Mouse (Mus musculus): ENCODE data around the gene Lrpap1. TPM values are rescaled to one million over a fixed set of nuclear protein-coding genes. Genes with fewer than 3 reads are reported as not detected.

Lrpap1 gene
- polyA plus RNA-seq, 1 experiment, result 36.4 TPM

DNA sequence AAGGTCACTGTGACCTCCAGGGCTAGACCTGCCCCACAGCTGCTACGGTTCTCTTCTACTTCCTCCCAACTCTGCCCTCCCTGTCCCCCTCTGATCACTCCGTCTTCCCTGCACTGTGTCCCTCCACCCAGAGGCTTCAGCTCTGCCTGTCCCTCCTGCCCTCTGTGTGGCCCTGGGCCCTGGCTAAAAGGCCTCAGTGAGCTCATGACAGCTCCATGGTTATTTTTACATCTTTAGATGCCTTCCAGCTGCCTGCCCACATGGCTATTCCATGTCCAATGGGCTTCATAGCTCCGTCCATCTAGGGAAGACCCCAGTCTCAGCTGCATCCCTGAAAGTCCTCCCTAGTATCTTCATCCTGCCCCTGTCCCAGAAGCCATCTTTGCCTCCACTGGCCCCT lies 45.5 kb downstream of the Lrpap1 start:
- H3K27ac ChIP-seq (ENCODE audit: control insufficient read depth, insufficient read depth, low read depth, low read length), result no peak overlapping the region
- H3K27me3 ChIP-seq (ENCODE audit: control insufficient read depth, insufficient read depth, low read length), result no peaks in the 10 kb centered on the region
- H3K4me3 ChIP-seq (ENCODE audit: control insufficient read depth, low read depth, low read length), result no peak overlapping the region
- H3K4me1 ChIP-seq (ENCODE audit: control insufficient read depth, insufficient read depth, low read length), result peaks cover 11% of the 10 kb centered on the region
- TF ChIP-seq POLR2A (IDR thresholded peaks at IDR 0.05; ENCODE audit: control insufficient read depth, low read depth, low read length) (no peak), CTCF (IDR thresholded peaks at IDR 0.05; ENCODE audit: control insufficient read depth, insufficient read depth, insufficient replicate concordance, low read depth, low read length) (no peak)
- no peaks in the 10 kb centered on the region for H3K36me3 ChIP-seq (ENCODE audit: control insufficient read depth, insufficient read depth, low read length)

DNA sequence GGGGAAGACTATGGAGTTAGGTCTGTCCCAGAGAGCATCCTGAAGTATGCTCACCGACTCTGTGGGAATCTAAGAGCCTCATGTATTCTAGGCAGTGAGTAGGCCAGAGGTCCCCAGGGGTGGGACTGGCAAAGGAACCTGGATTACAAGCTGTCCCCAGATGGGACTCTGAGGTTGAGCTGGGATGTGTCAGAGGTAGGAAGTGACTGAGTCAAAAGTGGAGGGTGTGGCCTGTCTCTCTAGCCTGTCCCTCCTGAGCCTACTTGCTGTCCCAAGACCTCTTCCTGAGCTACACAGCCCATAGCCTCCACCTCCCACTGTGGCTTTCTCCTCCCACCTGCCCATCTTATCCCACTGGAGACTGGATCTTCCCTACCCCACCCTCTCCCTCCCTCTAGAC lies 47.4 kb downstream of the Lrpap1 start:
- H3K27ac ChIP-seq (ENCODE audit: control insufficient read depth, insufficient read depth, low read depth, low read length), result no peak overlapping the region
- peaks cover 11% of the 10 kb centered on the region for H3K4me1 ChIP-seq (ENCODE audit: control insufficient read depth, insufficient read depth, low read length)
- TF ChIP-seq POLR2A (IDR thresholded peaks at IDR 0.05; ENCODE audit: control insufficient read depth, low read depth, low read length) (no peak), CTCF (IDR thresholded peaks at IDR 0.05; ENCODE audit: control insufficient read depth, insufficient read depth, insufficient replicate concordance, low read depth, low read length) (no peak)
- H3K36me3 ChIP-seq (ENCODE audit: control insufficient read depth, insufficient read depth, low read length), result no peaks in the 10 kb centered on the region
- peak overlapping the region; percentile 25 for H3K4me3 ChIP-seq (ENCODE audit: control insufficient read depth, low read depth, low read length)
- H3K27me3 ChIP-seq (ENCODE audit: control insufficient read depth, insufficient read depth, low read length), result no peaks in the 10 kb centered on the region

DNA sequence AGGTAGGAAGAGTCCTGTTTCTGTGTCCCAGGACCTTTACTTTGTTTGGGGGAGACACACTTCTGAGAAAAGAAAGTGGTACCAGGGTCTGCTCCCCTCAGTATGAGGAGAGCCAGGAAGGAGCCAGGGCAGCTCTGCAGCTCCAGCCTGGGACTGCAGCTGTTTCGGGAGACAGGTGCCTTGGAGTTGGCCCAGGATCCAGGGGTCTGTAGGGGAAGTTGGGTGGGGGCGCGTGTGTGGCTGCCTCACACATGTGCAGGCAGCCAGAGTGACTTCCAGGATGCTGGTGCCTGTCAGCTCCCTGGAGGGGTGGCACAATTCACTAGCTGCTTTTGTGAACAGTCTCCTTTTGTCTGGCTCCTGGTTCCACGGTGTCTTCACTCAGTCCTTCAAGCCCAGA lies 48.0 kb downstream of the Lrpap1 start:
- Histone ChIP-seq H3K36me3 (ENCODE audit: control insufficient read depth, insufficient read depth, low read length) (no peaks in the 10 kb centered on the region), H3K27ac (ENCODE audit: control insufficient read depth, insufficient read depth, low read depth, low read length) (no peak overlapping the region), H3K4me3 (ENCODE audit: control insufficient read depth, low read depth, low read length) (peak overlapping the region; percentile 71), H3K27me3 (ENCODE audit: control insufficient read depth, insufficient read depth, low read length) (no peaks in the 10 kb centered on the region), H3K4me1 (ENCODE audit: control insufficient read depth, insufficient read depth, low read length) (peaks cover 11% of the 10 kb centered on the region)
- no peak for TF ChIP-seq POLR2A (IDR thresholded peaks at IDR 0.05; ENCODE audit: control insufficient read depth, low read depth, low read length)
- TF ChIP-seq CTCF (IDR thresholded peaks at IDR 0.05; ENCODE audit: control insufficient read depth, insufficient read depth, insufficient replicate concordance, low read depth, low read length), result no peak

DNA sequence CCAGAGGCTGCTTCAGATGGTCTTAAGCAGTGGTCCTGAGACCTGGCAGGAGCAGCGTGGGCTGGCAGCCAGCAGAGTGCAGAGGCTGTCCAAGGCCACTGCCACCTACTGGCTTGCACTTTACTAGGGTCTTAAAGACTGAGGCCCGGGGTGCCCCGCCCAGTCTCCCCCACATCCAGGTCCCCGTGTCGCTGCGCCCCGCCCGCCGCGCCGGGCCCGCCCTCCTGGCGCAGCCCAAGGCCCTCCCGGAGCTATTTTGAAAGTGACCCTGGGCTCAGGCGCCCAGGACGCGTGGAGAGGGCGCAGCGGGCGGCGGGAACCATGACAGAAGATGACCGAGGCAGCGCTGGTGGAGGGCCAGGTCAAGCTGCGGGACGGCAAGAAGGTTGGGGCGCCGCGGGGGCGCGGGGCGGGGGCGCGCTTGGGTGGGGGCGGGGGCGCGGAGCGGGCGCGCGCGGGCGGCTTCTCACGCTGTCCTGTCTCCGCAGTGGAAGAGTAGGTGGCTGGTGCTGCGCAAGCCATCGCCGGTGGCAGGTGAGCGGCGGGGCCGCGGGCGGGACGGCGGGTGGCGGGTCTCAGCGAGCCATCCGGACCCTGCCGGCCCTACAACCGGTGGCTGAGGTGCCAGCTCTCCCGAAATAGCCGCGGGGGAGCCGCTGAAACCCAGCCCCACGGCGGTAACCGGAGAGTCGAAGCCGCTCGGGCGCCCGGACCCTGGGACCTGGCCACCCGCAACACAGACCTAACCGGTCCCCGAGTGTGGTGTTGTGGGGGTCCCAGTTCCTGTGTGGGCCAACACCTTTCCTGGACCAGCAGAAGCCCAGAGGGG lies 48.7 kb downstream of the Lrpap1 start, which contains the start of gene Dok7:
Gene Dok7 (plus strand): TSS at position 163 of the 829 bp plus-strand sequence.
- no peaks in the 10 kb centered on the region for H3K27me3 ChIP-seq (ENCODE audit: control insufficient read depth, insufficient read depth, low read length)
- no peak for TF ChIP-seq POLR2A (IDR thresholded peaks at IDR 0.05; ENCODE audit: control insufficient read depth, low read depth, low read length)
- TF ChIP-seq CTCF (IDR thresholded peaks at IDR 0.05; ENCODE audit: control insufficient read depth, insufficient read depth, insufficient replicate concordance, low read depth, low read length), result no peak
- peaks cover 11% of the 10 kb centered on the region for H3K4me1 ChIP-seq (ENCODE audit: control insufficient read depth, insufficient read depth, low read length)
- H3K27ac ChIP-seq (ENCODE audit: control insufficient read depth, insufficient read depth, low read depth, low read length), result no peak within 1 kb of the TSS
- no peaks in the 10 kb centered on the region for H3K36me3 ChIP-seq (ENCODE audit: control insufficient read depth, insufficient read depth, low read length)
- H3K4me3 ChIP-seq (ENCODE audit: control insufficient read depth, low read depth, low read length), result peak within 1 kb of the TSS; percentile 71

DNA sequence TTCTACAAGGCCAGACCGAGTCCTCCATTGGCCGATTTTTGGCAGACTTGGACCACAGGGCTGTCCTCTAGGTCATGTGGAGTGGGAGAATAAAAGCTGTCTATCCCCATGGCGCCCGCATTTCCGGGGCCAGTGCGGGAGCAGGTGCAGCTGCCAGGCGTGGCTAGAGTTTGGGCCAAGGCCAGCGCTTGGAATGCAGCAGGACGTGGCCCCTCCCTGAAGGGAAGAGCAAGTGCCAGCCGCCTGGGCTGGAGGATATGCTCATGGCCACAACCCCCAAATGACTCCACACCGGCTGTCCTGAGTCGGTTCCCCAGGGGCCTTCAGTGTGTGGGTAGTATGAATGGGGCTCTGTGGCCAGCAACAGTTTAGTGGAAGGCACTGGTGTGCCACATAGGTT lies 50.5 kb downstream of the Lrpap1 start:
- H3K36me3 ChIP-seq (ENCODE audit: control insufficient read depth, insufficient read depth, low read length), result no peaks in the 10 kb centered on the region
- peaks cover 11% of the 10 kb centered on the region for H3K4me1 ChIP-seq (ENCODE audit: control insufficient read depth, insufficient read depth, low read length)
- no peak overlapping the region for H3K27ac ChIP-seq (ENCODE audit: control insufficient read depth, insufficient read depth, low read depth, low read length)
- no peak overlapping the region for H3K4me3 ChIP-seq (ENCODE audit: control insufficient read depth, low read depth, low read length)
- no peak for TF ChIP-seq POLR2A (IDR thresholded peaks at IDR 0.05; ENCODE audit: control insufficient read depth, low read depth, low read length)
- no peak for TF ChIP-seq CTCF (IDR thresholded peaks at IDR 0.05; ENCODE audit: control insufficient read depth, insufficient read depth, insufficient replicate concordance, low read depth, low read length)
- no peaks in the 10 kb centered on the region for H3K27me3 ChIP-seq (ENCODE audit: control insufficient read depth, insufficient read depth, low read length)

DNA sequence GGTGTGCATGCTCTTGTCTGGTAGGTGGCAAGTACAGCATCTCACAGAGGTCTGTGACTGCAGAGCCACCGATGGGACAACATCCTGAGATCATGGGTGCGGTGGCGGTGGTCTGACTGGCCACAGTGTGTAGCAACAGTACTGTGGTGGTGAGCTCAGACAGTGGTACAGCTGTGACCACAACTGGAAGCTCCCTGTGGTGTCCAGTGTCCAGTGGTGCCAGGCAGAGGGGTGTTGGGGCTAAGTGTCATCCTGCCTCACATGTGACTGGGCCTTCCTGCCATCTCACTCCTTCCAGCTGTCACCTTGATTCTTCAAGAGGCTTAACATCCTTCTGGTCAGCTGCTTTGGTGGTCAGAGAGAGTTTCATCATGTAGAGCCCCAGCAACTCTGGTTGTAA lies 50.9 kb downstream of the Lrpap1 start:
- TF ChIP-seq POLR2A (IDR thresholded peaks at IDR 0.05; ENCODE audit: control insufficient read depth, low read depth, low read length), result no peak
- H3K36me3 ChIP-seq (ENCODE audit: control insufficient read depth, insufficient read depth, low read length), result no peaks in the 10 kb centered on the region
- no peaks in the 10 kb centered on the region for H3K27me3 ChIP-seq (ENCODE audit: control insufficient read depth, insufficient read depth, low read length)
- no peak overlapping the region for H3K27ac ChIP-seq (ENCODE audit: control insufficient read depth, insufficient read depth, low read depth, low read length)
- no peak overlapping the region for H3K4me3 ChIP-seq (ENCODE audit: control insufficient read depth, low read depth, low read length)
- peaks cover 11% of the 10 kb centered on the region for H3K4me1 ChIP-seq (ENCODE audit: control insufficient read depth, insufficient read depth, low read length)

DNA sequence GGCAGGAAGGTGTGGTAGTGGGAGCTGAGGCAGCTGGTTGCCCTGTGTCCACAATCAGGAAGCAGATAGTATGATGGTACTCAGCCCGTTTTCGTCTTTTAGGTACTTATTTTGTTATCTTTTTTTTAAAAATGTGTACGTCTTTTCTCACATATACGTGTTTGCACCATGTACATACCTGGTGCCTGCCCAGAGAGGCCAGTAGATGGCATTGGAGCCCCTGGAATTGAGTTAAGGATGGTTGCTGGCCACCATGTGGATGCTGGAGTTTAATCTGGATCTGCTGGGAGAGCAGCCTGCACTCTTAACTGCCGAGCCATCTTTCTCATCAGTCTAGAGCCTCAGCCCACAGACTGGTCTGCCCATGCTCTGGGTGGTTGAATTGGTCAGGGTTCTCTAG lies 55.0 kb downstream of the Lrpap1 start:
- H3K4me1 ChIP-seq (ENCODE audit: control insufficient read depth, insufficient read depth, low read length), result no peaks in the 10 kb centered on the region
- no peak overlapping the region for H3K27ac ChIP-seq (ENCODE audit: control insufficient read depth, insufficient read depth, low read depth, low read length)
- TF ChIP-seq POLR2A (IDR thresholded peaks at IDR 0.05; ENCODE audit: control insufficient read depth, low read depth, low read length) (no peak), CTCF (IDR thresholded peaks at IDR 0.05; ENCODE audit: control insufficient read depth, insufficient read depth, insufficient replicate concordance, low read depth, low read length) (no peak)
- no peak overlapping the region for H3K4me3 ChIP-seq (ENCODE audit: control insufficient read depth, low read depth, low read length)
- H3K36me3 ChIP-seq (ENCODE audit: control insufficient read depth, insufficient read depth, low read length), result no peaks in the 10 kb centered on the region
- no peaks in the 10 kb centered on the region for H3K27me3 ChIP-seq (ENCODE audit: control insufficient read depth, insufficient read depth, low read length)

Measured in testis, adult 2 months (tissue).